Mouse (Mus musculus): ENCODE data around the gene Il23r. TPM values are rescaled to one million over a fixed set of nuclear protein-coding genes. Genes with fewer than 3 reads are reported as not detected.

The Il23r gene
- not detected in 2 replicates for polyA plus RNA-seq (2012; rRNA removed)

DNA sequence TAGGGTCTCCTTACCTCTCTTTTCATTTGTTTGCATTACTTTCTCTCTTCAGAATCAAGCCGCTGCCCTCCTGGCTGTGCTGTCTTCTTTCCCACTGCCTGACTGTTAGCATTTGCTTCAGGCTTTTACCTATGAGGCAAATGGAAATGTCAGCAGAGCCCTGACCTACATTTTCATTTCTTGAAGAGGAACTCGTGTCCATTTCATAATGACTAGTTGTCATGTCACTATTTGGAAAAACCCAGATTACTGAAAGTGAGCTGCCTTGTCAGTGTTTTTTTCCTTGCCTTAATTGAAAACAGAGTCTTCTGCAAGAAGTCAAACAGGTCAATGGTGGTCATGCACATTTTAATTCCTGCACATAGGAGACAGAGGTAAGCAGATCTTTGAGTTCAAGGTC, at the start of gene Il23r:
Il23r (minus strand) TSS at position 101 of the 400 bp plus-strand sequence.

GRCm38 (mm10) chr6:67535777-67536054, 44.1 kb upstream of the Il23r start, which contains the start of gene Tacstd2:
Tacstd2 (minus strand) TSS chr6:67535796.

DNA sequence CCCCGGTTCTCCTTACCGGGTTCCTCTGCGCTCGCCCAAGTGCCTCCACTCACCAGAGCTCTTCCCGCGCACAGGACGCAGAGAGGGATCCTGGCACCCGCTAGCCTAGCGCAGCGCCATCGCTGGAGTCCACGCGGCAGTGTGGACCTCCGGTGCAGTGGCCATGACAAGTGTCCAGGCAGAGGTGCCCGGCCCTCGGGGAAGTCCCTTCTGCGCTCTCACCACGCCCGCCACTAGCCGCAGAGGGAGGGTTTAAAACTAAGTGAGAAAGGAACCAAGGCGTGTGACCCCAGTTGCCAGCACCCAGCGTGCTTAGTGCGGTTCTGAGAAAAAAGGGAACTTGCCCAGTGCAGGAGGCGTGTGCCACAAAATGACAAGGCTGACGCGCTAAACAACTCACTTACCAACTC, 115.7 kb downstream of the Il23r start, which contains the start of gene Il12rb2:
Il12rb2 (minus strand) TSS at position 207 of the 410 bp plus-strand sequence.

Other genes starting within 250 kb of the Il23r start
- gene Il12rb2, start 115.7 kb downstream of the Il23r start, polyA plus RNA-seq (2012; rRNA removed), result 0.09 and 0.20 TPM in 2 replicates
- gene Tacstd2, start 43.9 kb upstream of the Il23r start, polyA plus RNA-seq (2012; rRNA removed), result 15.4 and 20.1 TPM in 2 replicates